Mouse (Mus musculus) adrenal gland, postnatal 25 days (tissue): Measurements from ENCODE around the gene Hmga2. TPM values are rescaled to one million over a fixed set of nuclear protein-coding genes. Genes with fewer than 3 reads are reported as not detected.
"Not testable (repeated sequence)": the region's sequence is repeated elsewhere in the genome, so short reads cannot be mapped to it uniquely, and the experiment has no call there.

Source experiments
- DNase-seq: peaks from one replicate; pipeline ENCODE4 v3.0.0; 2021; ENCODE audit warnings: mixed read lengths
- microRNA-seq, 2 experiments: library from miRNA; unstranded; fragments of <30 nt; microRNA quantifications; one replicate each; pipeline ENCODE4 v1.2.0; 2021
- total RNA-seq: library from RNA; stranded (reverse); gene quantifications from 2 replicates; pipeline ENCODE4 v1.2.3, GENCODE M21; 2021

The Hmga2 gene
- total RNA-seq, 1 experiment from 2014 or later = 5.7 TPM

- no peak for DNase-seq
Measured at GRCm38 (mm10) chr10:120344558-120345318, 131.5 kb downstream of the Hmga2 start.

GRCm38 (mm10) chr10:120339906-120340305 is 136.4 kb downstream of the Hmga2 start:
- not testable (repeated sequence) for DNase-seq

GRCm38 (mm10) chr10:120339324-120339723 is 136.9 kb downstream of the Hmga2 start:
- DNase-seq = no peak

GRCm38 (mm10) chr10:120338841-120339240 is 137.4 kb downstream of the Hmga2 start:
- no peak for DNase-seq

GRCm38 (mm10) chr10:120338431-120338830 is 137.8 kb downstream of the Hmga2 start:
- DNase-seq = not testable (repeated sequence)

GRCm38 (mm10) chr10:120327946-120328345 is 148.3 kb downstream of the Hmga2 start:
- DNase-seq = no peak

- DNase-seq = no peak
Measured at GRCm38 (mm10) chr10:120323584-120324203, 152.6 kb downstream of the Hmga2 start.

- no peak for DNase-seq
Measured at GRCm38 (mm10) chr10:120322815-120323214, 153.5 kb downstream of the Hmga2 start.

GRCm38 (mm10) chr10:120319614-120320013 is 156.7 kb downstream of the Hmga2 start:
- DNase-seq = no peak

Small RNA genes lying within 50 kb of the gene (microRNA-seq; reads per million reads assigned to microRNA genes)
- gene Mir763 = 0 to 0.34 reads per million in 2 experiments

Other genes starting within 250 kb of the Hmga2 start
- 28.2 and 40.9 TPM in 2 replicates for gene Llph, start 249.4 kb downstream of the Hmga2 start, total RNA-seq